ENCODE assay signal across 8 mouse cellular contexts in genomic region chr7:101970821-101971461, GRCm38 (mm10). TPM values are rescaled to one million over a fixed set of nuclear protein-coding genes. Genes with fewer than 3 reads are reported as not detected.
A peak's percentile ranks its signal among the peaks of the same experiment; 100 is the strongest.
DNase-seq lines count a peak whose midpoint lies in the region; ATAC-seq and TF ChIP-seq lines count a peak whose summit lies in the region.

No protein-coding gene starts in this region.

- DNase-seq in 3T3-L1 (ENCODE audit: low read depth, low spot score), result peak; percentile 76
- DNase-seq in adrenal gland, postnatal 4 days (ENCODE audit: low spot score in 2 of 2), result peak; percentile 37 to 50
- DNase-seq in embryonic facial prominence, embryonic 14.5 days (ENCODE audit: low spot score), result peak; percentile 92
- DNase-seq in heart, adult 2 months, result peak; percentile 82 to 87
- peak; percentile 68 to 74 for DNase-seq in kidney, adult 8-10 months
- DNase-seq in spleen, adult 2 months (ENCODE audit: low read depth in 1 of 2, low spot score in 2 of 2), result peak; percentile 43 to 60

- H3K27me3 ChIP-seq in embryonic facial prominence, embryonic 14.5 days (replicated peaks; ENCODE audit: control insufficient read depth, insufficient read depth, low read length), result no peaks in the 10 kb centered on the region
- no peaks in the 10 kb centered on the region for H3K27me3 ChIP-seq in heart, adult 2 months (ENCODE audit: control insufficient read depth, insufficient read depth, low read length)
- no peaks in the 10 kb centered on the region for H3K27me3 ChIP-seq in limb, embryonic 13.5 days
- no peaks in the 10 kb centered on the region for H3K27me3 ChIP-seq in midbrain, embryonic 15.5 days (replicated peaks)
- no peaks in the 10 kb centered on the region for H3K27me3 ChIP-seq in spleen, adult 2 months (ENCODE audit: control insufficient read depth, insufficient read depth, low read length)

- H3K4me3 ChIP-seq in embryonic facial prominence, embryonic 14.5 days (ENCODE audit: low read depth, low read length), result peak overlapping the region; percentile 75
- peak overlapping the region; percentile 77 for H3K4me3 ChIP-seq in heart, adult 2 months
- peak overlapping the region; percentile 75 for H3K4me3 ChIP-seq in limb, embryonic 13.5 days
- peak overlapping the region; percentile 72 for H3K4me3 ChIP-seq in midbrain, embryonic 15.5 days
- peak overlapping the region; percentile 76 for H3K4me3 ChIP-seq in spleen, adult 2 months (ENCODE audit: extremely low read depth, insufficient read depth, insufficient read length)

- peaks cover 45% of the 10 kb centered on the region for H3K4me1 ChIP-seq in embryonic facial prominence, embryonic 14.5 days (ENCODE audit: control insufficient read depth, insufficient read depth, low read length)
- H3K4me1 ChIP-seq in heart, adult 2 months (ENCODE audit: control insufficient read depth, insufficient read depth, low read length), result peaks cover 15% of the 10 kb centered on the region
- H3K4me1 ChIP-seq in limb, embryonic 13.5 days, result peaks cover 67% of the 10 kb centered on the region
- H3K4me1 ChIP-seq in midbrain, embryonic 15.5 days, result peaks cover 35% of the 10 kb centered on the region
- H3K4me1 ChIP-seq in spleen, adult 2 months (ENCODE audit: control insufficient read depth, insufficient read depth, insufficient read length), result peaks cover 3% of the 10 kb centered on the region; the same call in 1 of the 2 replicates

- peak; percentile 23 for TF ChIP-seq CTCF in heart, adult 2 months (IDR thresholded peaks at IDR 0.05)
- TF ChIP-seq CTCF in spleen, adult 2 months (IDR thresholded peaks at IDR 0.05; ENCODE audit: extremely low read depth, insufficient read depth, insufficient read length, insufficient replicate concordance), result no peak

- H3K27ac ChIP-seq in embryonic facial prominence, embryonic 14.5 days (replicated peaks; ENCODE audit: low read depth, low read length), result peak overlapping the region; percentile 100
- H3K27ac ChIP-seq in heart, adult 2 months, result peak overlapping the region; percentile 98
- peak overlapping the region; percentile 100 for H3K27ac ChIP-seq in limb, embryonic 13.5 days
- peak overlapping the region; percentile 99 for H3K27ac ChIP-seq in midbrain, embryonic 15.5 days
- peak overlapping the region; percentile 96 for H3K27ac ChIP-seq in spleen, adult 2 months (ENCODE audit: insufficient read depth, low read length)

- peak overlapping the region; percentile 77 for H3K4me2 ChIP-seq in embryonic facial prominence, embryonic 14.5 days (ENCODE audit: low read depth, low read length)
- peak overlapping the region; percentile 77 for H3K4me2 ChIP-seq in limb, embryonic 13.5 days (replicated peaks)
- H3K4me2 ChIP-seq in midbrain, embryonic 15.5 days, result peak overlapping the region; percentile 66

- no peaks in the 10 kb centered on the region for H3K9me3 ChIP-seq in embryonic facial prominence, embryonic 14.5 days (ENCODE audit: control insufficient read depth, low read length)
- H3K9me3 ChIP-seq in limb, embryonic 13.5 days, result no peaks in the 10 kb centered on the region
- no peaks in the 10 kb centered on the region for H3K9me3 ChIP-seq in midbrain, embryonic 15.5 days

- no peak for TF ChIP-seq EP300 in heart, adult 2 months (IDR thresholded peaks at IDR 0.05; ENCODE audit: insufficient read depth, low read depth, low read length)

- peak; percentile 73 for ATAC-seq in embryonic facial prominence, embryonic 14.5 days (ENCODE audit: low read depth)
- ATAC-seq in limb, embryonic 13.5 days (ENCODE audit: low FRiP score, low read depth), result peak; percentile 49
- ATAC-seq in midbrain, embryonic 15.5 days (replicated peaks), result peak; percentile 73

- 2% methylated on average over 19 of the region's 19 CpGs for WGBS in embryonic facial prominence, embryonic 14.5 days
- 0% methylated on average over 19 of the region's 19 CpGs for WGBS in heart, adult 2 months
- WGBS in limb, embryonic 13.5 days, result 2% methylated on average over 19 of the region's 19 CpGs
- 2% methylated on average over 19 of the region's 19 CpGs for WGBS in midbrain, embryonic 15.5 days
- WGBS in spleen, adult 2 months, result under 1% methylated on average over 19 of the region's 19 CpGs

- no peak; the same call in 1 of the 2 replicates for TF ChIP-seq POLR2A in heart, adult 2 months (IDR thresholded peaks at IDR 0.05; ENCODE audit: insufficient read depth, low read depth, low read length)
- no peak for TF ChIP-seq POLR2A in spleen, adult 2 months (IDR thresholded peaks at IDR 0.05; ENCODE audit: low read depth, low read length)

- H3K36me3 ChIP-seq in embryonic facial prominence, embryonic 14.5 days (ENCODE audit: control insufficient read depth, insufficient read depth, low read length), result 0 out of 2 replicates have a peak, but pooled peaks cover under 1% of the 10 kb centered on the region
- H3K36me3 ChIP-seq in heart, adult 2 months (ENCODE audit: control insufficient read depth, insufficient read depth, low read length), result peaks cover 32% of the 10 kb centered on the region
- peaks cover 4% of the 10 kb centered on the region; the same call in 1 of the 2 replicates for H3K36me3 ChIP-seq in limb, embryonic 13.5 days
- no peaks in the 10 kb centered on the region for H3K36me3 ChIP-seq in midbrain, embryonic 15.5 days (replicated peaks)
- no peaks in the 10 kb centered on the region for H3K36me3 ChIP-seq in spleen, adult 2 months (ENCODE audit: control insufficient read depth, insufficient read depth, low read length)

- peak overlapping the region; percentile 94 for H3K9ac ChIP-seq in embryonic facial prominence, embryonic 14.5 days (ENCODE audit: low read depth, low read length)
- peak overlapping the region; percentile 77 for H3K9ac ChIP-seq in heart, adult 2 months (ENCODE audit: low read depth, low read length)
- peak overlapping the region; percentile 94 for H3K9ac ChIP-seq in limb, embryonic 13.5 days
- H3K9ac ChIP-seq in midbrain, embryonic 15.5 days, result peak overlapping the region; percentile 96

- peaks cover 12% of the 10 kb centered on the region for H3K79me2 ChIP-seq in heart, adult 2 months (replicated peaks; ENCODE audit: control insufficient read depth, insufficient read depth, low read length)

- intact Hi-C loops in heart, adult 2 months (cut with DNase I), result loop anchor here (2.0 to 5.0 kb wide), 2 partner anchors 39 to 132 kb away; partner anchors contain the start of genes Inppl1, Lrrc51 and Numa1

RNA-seq across cellular contexts. Expression of gene Numa1, which starts 37.0 kb away (rescaled TPM):
- total RNA-seq in adrenal gland, postnatal 4 days (2021), result 100 to 1,000 TPM; 179 to 203 TPM
- polyA plus RNA-seq in embryonic facial prominence, embryonic 14.5 days (2014; fragmentation: Nextera tagmentation; extraction: Ambion mirVana), result 88.9 and 97.8 TPM in 2 replicates
- total RNA-seq in heart, adult 2 months (2021), result 10 to 100 TPM; 88.3 to 93.8 TPM
- 53.3 and 63.3 TPM in 2 replicates for polyA plus RNA-seq in heart, adult 2 months (2012; rRNA removed)
- polyA plus RNA-seq in limb, embryonic 13.5 days (2015; fragmentation: Nextera tagmentation; extraction: Ambion mirVana), result 85.7 and 96.2 TPM in 2 replicates
- 50.9 and 53.1 TPM in 2 replicates for polyA plus RNA-seq in midbrain, embryonic 15.5 days (2015; fragmentation: Nextera tagmentation; extraction: Ambion mirVana)
- 89.8 and 96.9 TPM in 2 replicates for polyA plus RNA-seq in spleen, adult 2 months (2012; rRNA removed)

RNA-seq across cellular contexts. Expression of gene Lrrc51, which starts 37.2 kb away (rescaled TPM):
- 1 to 10 TPM; 6.1 to 8.3 TPM for total RNA-seq in adrenal gland, postnatal 4 days (2021)
- 9.3 and 14.2 TPM in 2 replicates for polyA plus RNA-seq in embryonic facial prominence, embryonic 14.5 days (2014; fragmentation: Nextera tagmentation; extraction: Ambion mirVana)
- 1 to 10 TPM; 3.0 to 4.5 TPM for total RNA-seq in heart, adult 2 months (2021)
- polyA plus RNA-seq in heart, adult 2 months (2012; rRNA removed), result 7.5 and 11.6 TPM in 2 replicates
- polyA plus RNA-seq in limb, embryonic 13.5 days (2015; fragmentation: Nextera tagmentation; extraction: Ambion mirVana), result 8.2 and 13.4 TPM in 2 replicates
- 9.1 and 11.4 TPM in 2 replicates for polyA plus RNA-seq in midbrain, embryonic 15.5 days (2015; fragmentation: Nextera tagmentation; extraction: Ambion mirVana)
- polyA plus RNA-seq in spleen, adult 2 months (2012; rRNA removed), result 2.5 and 2.8 TPM in 2 replicates

RNA-seq across cellular contexts. Expression of gene Il18bp, which starts 47.5 kb away (rescaled TPM):
- total RNA-seq in adrenal gland, postnatal 4 days (2021), result 10 to 100 TPM; 11.5 to 11.6 TPM
- 2.0 and 3.0 TPM in 2 replicates for polyA plus RNA-seq in embryonic facial prominence, embryonic 14.5 days (2014; fragmentation: Nextera tagmentation; extraction: Ambion mirVana)
- 10 to 100 TPM in 1 of 2 experiments, 1 to 10 TPM in 1; 8.6 to 12.3 TPM for total RNA-seq in heart, adult 2 months (2021)
- polyA plus RNA-seq in heart, adult 2 months (2012; rRNA removed), result 14.4 and 21.8 TPM in 2 replicates
- polyA plus RNA-seq in limb, embryonic 13.5 days (2015; fragmentation: Nextera tagmentation; extraction: Ambion mirVana), result 3.6 and 3.9 TPM in 2 replicates
- polyA plus RNA-seq in midbrain, embryonic 15.5 days (2015; fragmentation: Nextera tagmentation; extraction: Ambion mirVana), result 4.6 and 6.3 TPM in 2 replicates
- 24.5 and 27.4 TPM in 2 replicates for polyA plus RNA-seq in spleen, adult 2 months (2012; rRNA removed)

Comparison
In these comparisons a context has a peak if more than half of its experiments do, and no peak if none do; other contexts are left out.
1. Peak in every context shown above with its lines: DNase-seq, ATAC-seq, H3K4me3 ChIP-seq and H3K27ac ChIP-seq.